Mouse (Mus musculus): ENCODE results near the gene Rapgef4.

- TF ChIP-seq ZNF384 (IDR thresholded peaks at IDR 0.05; ENCODE audit: low read depth, low read length), result no peak
- no peak for TF ChIP-seq HCFC1 (IDR thresholded peaks at IDR 0.05; ENCODE audit: borderline replicate concordance, insufficient read depth, low read length)
Observed at GRCm38 (mm10) chr2:71951212-71951611, 29.8 kb upstream of the Rapgef4 start.

All from ES-E14 (cell line).